Mouse (Mus musculus) thymus, postnatal 4 days (tissue): ENCODE measurements at regions not wholly inside any gene's neighbourhood (a gene's known extent, or its start where the extent isn't known, plus 50 kb on each side); places are given as distances from the start of the nearest gene placed in this dataset.

ENCODE experiments used
- DNase-seq: peaks from one replicate; pipeline ENCODE4 v3.0.0; 2021

GRCm38 (mm10) chr16:5829071-5829470 lies 56.1 kb upstream of the Rbfox1 start:
- DNase-seq: no peak

GRCm38 (mm10) chr16:5823316-5823715 lies 61.8 kb upstream of the Rbfox1 start:
- DNase-seq: no peak

GRCm38 (mm10) chr16:5817166-5817565 lies 68.0 kb upstream of the Rbfox1 start:
- DNase-seq: no peak

GRCm38 (mm10) chr16:5812245-5812820 lies 72.8 kb upstream of the Rbfox1 start:
- DNase-seq: no peak

- no peak for DNase-seq
These were observed 73.5 kb upstream of the Rbfox1 start for GRCm38 (mm10) chr16:5811654-5811992.

GRCm38 (mm10) chr16:5810986-5811653 lies 74.0 kb upstream of the Rbfox1 start:
- no peak for DNase-seq

GRCm38 (mm10) chr16:5798188-5798587 lies 87.0 kb upstream of the Rbfox1 start:
- DNase-seq: no peak

- no peak for DNase-seq
These were observed 92.9 kb upstream of the Rbfox1 start for GRCm38 (mm10) chr16:5792216-5792615.

- no peak for DNase-seq
These were observed 95.0 kb upstream of the Rbfox1 start for GRCm38 (mm10) chr16:5790161-5790560.

GRCm38 (mm10) chr16:5787206-5787605 lies 97.9 kb upstream of the Rbfox1 start:
- DNase-seq: no peak

- DNase-seq: no peak
These were observed 118.3 kb upstream of the Rbfox1 start for GRCm38 (mm10) chr16:5766771-5767421.

GRCm38 (mm10) chr16:5765143-5765542 lies 120.0 kb upstream of the Rbfox1 start:
- peak; percentile 18 for DNase-seq

- no peak for DNase-seq
These were observed 124.3 kb upstream of the Rbfox1 start for GRCm38 (mm10) chr16:5760821-5761220.

- DNase-seq: no peak
These were observed 126.1 kb upstream of the Rbfox1 start for GRCm38 (mm10) chr16:5759021-5759420.

- DNase-seq: no peak
These were observed 142.2 kb upstream of the Rbfox1 start for GRCm38 (mm10) chr16:5742716-5743507.

- no peak for DNase-seq
These were observed 144.4 kb upstream of the Rbfox1 start for GRCm38 (mm10) chr16:5740776-5741175.

GRCm38 (mm10) chr16:5733608-5734007 lies 151.5 kb upstream of the Rbfox1 start:
- DNase-seq: no peak

- DNase-seq: no peak
These were observed 162.6 kb upstream of the Rbfox1 start for GRCm38 (mm10) chr16:5722506-5722905.

GRCm38 (mm10) chr16:5713476-5713875 lies 171.7 kb upstream of the Rbfox1 start:
- no peak for DNase-seq

- DNase-seq: no peak
These were observed 175.3 kb upstream of the Rbfox1 start for GRCm38 (mm10) chr16:5709831-5710230.

GRCm38 (mm10) chr16:5700731-5701255 lies 184.4 kb upstream of the Rbfox1 start:
- no peak for DNase-seq

GRCm38 (mm10) chr16:5688322-5688721 lies 196.8 kb upstream of the Rbfox1 start:
- no peak for DNase-seq

- no peak for DNase-seq
These were observed 211.7 kb upstream of the Rbfox1 start for GRCm38 (mm10) chr16:5673372-5673960.
